Mouse (Mus musculus) lung, embryonic 14.5 days (tissue): ENCODE measurements around the gene Gm8108. TPM values are rescaled to one million over a fixed set of nuclear protein-coding genes. Genes with fewer than 3 reads are reported as not detected.
"Not testable (repeated sequence)": the region's sequence is repeated elsewhere in the genome, so short reads cannot be mapped to it uniquely, and the experiment has no call there.

Source experiments
- ATAC-seq: fragments of 200-750 bp; cut with Nextera tagmentation; 2 replicates; pipeline ENCODE4 v1.8.0; 2017; ENCODE audit warnings: mild to moderate bottlenecking, moderate TSS enrichment, moderate library complexity; ENCODE audit not compliant: insufficient read depth
- DNase-seq: peaks from one replicate; pipeline ENCODE4 v3.0.0-alpha.2; 2015
- H3K27ac ChIP-seq: fragments of 300-500 bp; sonication (generic); 2 replicates; pipeline ENCODE4 v1.5.1; 2014; ENCODE audit warnings: low read depth, mild to moderate bottlenecking, moderate library complexity
- H3K27me3 ChIP-seq: fragments of 300-500 bp; sonication (generic); 2 replicates; pipeline ENCODE4 v1.6.1; 2014; ENCODE audit warnings: low read length, control low read depth; ENCODE audit not compliant: insufficient read depth
- H3K36me3 ChIP-seq: fragments of 300-500 bp; sonication (generic); 2 replicates; pipeline ENCODE4 v1.6.1; 2014; ENCODE audit warnings: control low read depth; ENCODE audit not compliant: insufficient read depth
- H3K4me1 ChIP-seq: fragments of 300-500 bp; sonication (generic); 2 replicates; pipeline ENCODE4 v1.6.1; 2014; ENCODE audit warnings: antibody characterized with exemption, control low read depth; ENCODE audit not compliant: insufficient read depth
- H3K4me2 ChIP-seq: fragments of 300-500 bp; sonication (generic); 2 replicates; pipeline ENCODE4 v1.6.1; 2014; ENCODE audit warnings: mild to moderate bottlenecking
- H3K4me3 ChIP-seq: fragments of 300-500 bp; sonication (generic); 2 replicates; pipeline ENCODE4 v1.5.1; 2014; ENCODE audit warnings: low read depth, low read length
- H3K9ac ChIP-seq: fragments of 300-500 bp; sonication (generic); 2 replicates; pipeline ENCODE4 v1.6.1; 2014
- H3K9me3 ChIP-seq: fragments of 300-500 bp; sonication (generic); 2 replicates; pipeline ENCODE4 v1.6.1; 2016; ENCODE audit warnings: low read depth, low read length, control low read depth
- WGBS: fragments of 180-500 bp; shearing (Covaris S2); extraction: QIAGEN DNeasy Blood & Tissue Kit; methylation state at CpG from one replicate; pipeline ENCODE4 v1.1.7; 2014; 5-methylcytosine and 5-hydroxymethylcytosine counted together
- polyA plus RNA-seq: library from polyadenylated mRNA; unstranded; fragments of >200 nt; fragmentation: Nextera tagmentation; extraction: Ambion mirVana; gene quantifications from 2 replicates; pipeline ENCODE4 v1.2.1, GENCODE M21; 2014

The Gm8108 gene
- 0.28 and 1.4 TPM in 2 replicates for polyA plus RNA-seq

DNA sequence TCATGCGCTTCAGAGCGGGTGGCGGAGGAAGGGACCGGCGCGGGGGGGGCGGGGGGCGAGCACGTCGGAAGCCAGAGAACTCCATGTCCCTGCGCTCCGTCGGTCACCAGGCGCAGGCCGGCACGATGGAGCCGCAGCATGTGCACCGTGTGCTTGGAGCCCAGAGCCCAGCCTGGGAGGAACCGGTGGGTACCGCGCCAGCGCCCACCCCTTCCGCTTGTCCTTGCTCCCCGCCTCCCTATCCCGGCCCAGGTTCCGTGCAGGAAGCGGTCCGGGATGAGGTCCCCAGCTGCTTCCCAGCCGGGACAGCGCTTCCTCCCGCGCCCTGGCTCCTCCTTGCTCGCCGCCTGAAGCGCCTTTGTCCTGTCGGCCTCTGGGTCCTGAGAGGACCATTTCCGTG, at the start of gene Gm8108:
Gene Gm8108 (plus strand): TSS at position 101 of the 400 bp plus-strand sequence.
- Histone ChIP-seq H3K4me2 (peak within 1 kb of the TSS; percentile 57), H3K4me3 (peak within 1 kb of the TSS; percentile 32)
- ATAC-seq, H3K27me3 ChIP-seq, H3K9me3 ChIP-seq, H3K4me1 ChIP-seq, H3K27ac ChIP-seq, H3K36me3 ChIP-seq, H3K9ac ChIP-seq: not testable (repeated sequence)
- 2% methylated on average over 24 of the region's 37 CpGs for WGBS
- peak; percentile 31 for DNase-seq

DNA sequence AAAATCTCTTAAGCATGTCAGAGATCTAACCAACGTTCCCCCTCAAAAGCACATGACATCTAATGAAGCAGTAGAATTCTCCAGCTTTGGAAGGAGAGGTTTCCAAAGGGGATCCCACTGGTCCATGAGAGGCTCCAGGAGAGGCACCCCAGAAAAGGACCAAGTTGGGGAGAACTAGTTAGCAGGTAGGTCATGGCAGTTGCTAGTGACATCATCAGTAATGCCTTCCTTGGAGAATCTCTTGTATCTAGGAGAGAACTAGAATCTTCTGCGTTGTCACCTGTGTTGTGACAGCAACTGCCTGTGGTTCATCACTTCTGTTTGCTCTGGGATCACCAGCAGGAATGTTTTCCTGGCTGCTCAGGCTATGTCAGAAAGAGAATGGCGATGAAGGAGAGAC, 26.5 kb upstream of the Gm8108 start, which contains the start of gene Gm3115:
Gene Gm3115 (plus strand): TSS at position 301 of the 400 bp plus-strand sequence.
- 53% methylated on average over 3 of the region's 3 CpGs for WGBS
- H3K4me1 ChIP-seq, H3K9ac ChIP-seq, H3K9me3 ChIP-seq, H3K36me3 ChIP-seq, ATAC-seq, H3K4me3 ChIP-seq, H3K27me3 ChIP-seq, H3K27ac ChIP-seq, DNase-seq, H3K4me2 ChIP-seq: not testable (repeated sequence)

DNA sequence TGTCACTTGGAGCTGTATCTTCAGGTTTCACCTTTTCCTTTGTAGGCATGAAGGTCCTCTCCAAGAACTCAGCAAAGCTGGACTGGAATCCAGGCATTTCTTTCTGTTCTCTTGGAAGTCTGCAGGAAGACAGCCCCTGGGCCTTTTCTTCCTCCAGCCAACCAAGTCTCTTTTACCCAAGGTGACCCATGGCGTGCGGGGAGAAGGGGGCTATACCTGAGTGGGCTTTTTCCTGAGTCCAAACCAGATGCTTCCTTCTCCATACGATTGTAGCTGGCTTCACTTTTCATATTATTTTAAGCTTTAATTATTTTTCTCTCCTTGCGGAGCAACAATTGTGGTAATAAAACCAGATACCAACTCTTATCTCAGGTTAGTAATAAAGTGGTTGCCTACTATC, 31.3 kb downstream of the Gm8108 start:
- H3K9ac ChIP-seq, H3K4me1 ChIP-seq, H3K4me2 ChIP-seq, H3K4me3 ChIP-seq, ATAC-seq, H3K27me3 ChIP-seq, H3K27ac ChIP-seq, DNase-seq, H3K9me3 ChIP-seq, H3K36me3 ChIP-seq: not testable (repeated sequence)
- 87% methylated on average over 4 of the region's 4 CpGs for WGBS

DNA sequence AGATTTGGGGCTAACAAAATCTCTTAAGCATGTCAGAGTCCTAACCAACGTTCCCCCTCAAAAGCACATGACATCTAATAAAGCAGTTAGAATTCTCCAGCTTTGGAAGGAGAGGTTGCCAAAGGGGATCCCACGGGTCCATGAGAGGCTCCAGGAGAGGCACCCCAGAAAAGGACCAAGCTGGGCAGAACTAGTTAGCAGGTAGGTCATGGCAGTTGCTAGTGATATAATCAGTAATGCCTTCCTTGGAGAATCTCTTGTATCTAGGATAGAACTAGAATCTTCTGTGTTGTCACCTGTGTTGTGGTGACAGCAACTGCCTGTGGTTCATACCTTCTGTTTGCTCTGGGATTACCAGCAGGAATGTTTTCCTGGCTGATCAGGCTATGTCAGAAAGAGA, 54.4 kb downstream of the Gm8108 start, which contains the start of gene Gm3127:
Gene Gm3127 (plus strand): TSS at position 301 of the 400 bp plus-strand sequence.
- not testable (repeated sequence) for ATAC-seq, H3K36me3 ChIP-seq, H3K27ac ChIP-seq, H3K27me3 ChIP-seq, H3K4me1 ChIP-seq, H3K4me3 ChIP-seq, H3K9ac ChIP-seq, H3K9me3 ChIP-seq, H3K4me2 ChIP-seq, DNase-seq
- WGBS: no CpG with 5 or more reads among the region's 2 CpGs

DNA sequence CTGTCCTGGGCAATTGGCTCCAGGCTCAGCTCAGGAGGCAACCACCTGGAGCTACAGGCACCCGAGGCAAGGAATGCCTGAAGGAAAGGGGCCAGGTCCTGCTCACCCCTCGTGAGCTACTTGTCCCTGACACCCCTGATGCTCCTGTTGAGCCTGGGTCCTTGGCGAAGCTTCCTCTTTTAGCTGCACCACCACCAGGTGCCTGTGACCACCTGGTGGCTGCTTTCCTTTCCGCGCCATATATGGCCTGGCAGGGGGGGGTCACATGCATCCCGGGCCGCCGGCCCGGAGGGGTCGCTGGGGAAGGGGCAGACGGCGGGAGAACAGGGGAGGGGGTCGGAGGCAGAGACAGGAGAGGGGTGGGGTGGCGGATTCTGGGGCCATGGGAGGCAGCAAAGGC, 71.7 kb downstream of the Gm8108 start:
- H3K27ac ChIP-seq, H3K4me1 ChIP-seq, H3K27me3 ChIP-seq, H3K9ac ChIP-seq, ATAC-seq, H3K9me3 ChIP-seq, H3K36me3 ChIP-seq: not testable (repeated sequence)
- H3K4me2 ChIP-seq: peak overlapping the region; percentile 54
- 10% methylated on average over 11 of the region's 14 CpGs for WGBS
- H3K4me3 ChIP-seq: peak overlapping the region; percentile 21
- peak; percentile 0 for DNase-seq

Other genes starting within 250 kb of the Gm8108 start
- 0.20 TPM in 1 of 2 replicates, not detected in the other for gene Gm2916, start 226.4 kb upstream of the Gm8108 start, polyA plus RNA-seq
- gene Gm3029, start 178.8 kb upstream of the Gm8108 start, polyA plus RNA-seq: not detected in 2 replicates
- gene Gm3095, start 147.0 kb upstream of the Gm8108 start, polyA plus RNA-seq: 0.23 and 0.26 TPM in 2 replicates
- gene Gm3099, start 112.1 kb upstream of the Gm8108 start, polyA plus RNA-seq: not detected in 2 replicates
- gene Gm5796, start 86.6 kb upstream of the Gm8108 start, polyA plus RNA-seq: 0.30 TPM in 1 of 2 replicates, not detected in the other
- gene Gm3115, start 26.4 kb upstream of the Gm8108 start, polyA plus RNA-seq: not detected in 2 replicates
- not detected in 2 replicates for gene Gm3127, start 54.5 kb downstream of the Gm8108 start, polyA plus RNA-seq
- 0.58 and 0.62 TPM in 2 replicates for gene Gm2974, start 72.0 kb downstream of the Gm8108 start, polyA plus RNA-seq
- gene Gm3138, start 139.1 kb downstream of the Gm8108 start, polyA plus RNA-seq: not detected in 2 replicates
- gene Gm3149, start 206.8 kb downstream of the Gm8108 start, polyA plus RNA-seq: not detected in 2 replicates
- 0.25 and 0.39 TPM in 2 replicates for gene 2610042L04Rik, start 224.2 kb downstream of the Gm8108 start, polyA plus RNA-seq